Mouse (Mus musculus) frontal cortex, postnatal 36 days (tissue): ENCODE data around the gene Rps4x.

Experiments
- DNase-seq, 2 experiments: peaks; one replicate each; pipeline ENCODE4 v3.0.0; 2022; ENCODE audit warnings: low spot score in 2 of 2

The Rps4x gene

DNA sequence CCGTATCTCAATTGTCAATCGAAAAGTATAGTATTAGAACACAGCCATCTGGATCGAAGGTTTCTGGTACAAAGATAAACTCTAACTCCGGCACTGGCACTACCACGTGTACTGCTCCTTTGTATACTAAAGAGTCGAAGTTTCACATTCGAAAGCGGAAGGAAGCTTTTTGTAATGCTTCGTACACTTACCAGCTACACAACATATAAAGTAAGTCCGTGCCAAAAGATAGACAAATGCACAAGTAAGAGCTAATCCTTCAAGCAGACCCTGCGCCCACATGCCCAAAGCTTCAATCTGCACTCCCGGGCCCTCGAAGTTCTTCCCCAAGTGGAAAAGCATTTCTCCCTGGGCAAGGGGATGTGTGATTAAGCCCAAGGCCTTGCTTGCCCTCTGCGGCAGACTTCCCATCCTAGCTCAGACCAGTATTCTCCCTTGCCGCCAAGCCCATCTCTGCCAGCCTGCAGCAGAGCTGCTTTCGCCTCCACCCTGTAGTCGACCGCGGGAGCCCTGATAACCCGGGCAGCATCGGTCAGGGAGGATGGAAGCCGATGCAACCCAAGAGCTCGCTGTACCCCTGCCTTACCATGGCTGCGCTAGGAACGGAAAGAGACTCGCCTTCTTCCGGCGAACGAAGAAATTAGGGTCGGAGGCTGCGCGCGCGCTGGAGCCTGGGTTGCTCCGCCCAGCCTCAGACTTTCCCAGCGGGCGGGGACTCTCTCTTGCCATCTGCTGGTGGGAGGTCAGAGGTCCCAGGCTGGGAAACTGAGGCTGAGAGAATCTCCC is at the start of gene Rps4x:
TSS of gene Rps4x (minus strand) at position 683 of the 786 bp plus-strand sequence.
- peak; percentile 80 for DNase-seq

DNA sequence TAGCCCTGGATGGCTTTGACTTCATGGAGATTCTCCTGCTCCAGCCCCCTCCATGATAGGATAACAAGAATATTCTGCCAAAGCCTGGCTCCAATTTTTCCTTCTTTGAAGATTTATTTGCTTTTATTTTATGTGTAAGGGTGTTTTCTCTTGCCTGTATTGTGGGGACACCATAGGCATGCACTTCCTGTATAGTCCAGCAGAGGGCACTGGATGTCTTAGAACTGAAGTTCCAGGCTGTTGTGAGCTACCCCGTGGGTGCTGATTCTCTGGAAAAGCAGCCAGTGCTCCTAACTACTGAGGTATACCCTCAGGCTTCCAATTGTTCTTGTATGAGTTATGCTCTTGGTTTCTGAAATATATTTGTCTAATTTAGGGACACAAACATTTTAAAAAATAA is 29.9 kb upstream of the Rps4x start:
- peak; percentile 4 to 6 for DNase-seq

DNA sequence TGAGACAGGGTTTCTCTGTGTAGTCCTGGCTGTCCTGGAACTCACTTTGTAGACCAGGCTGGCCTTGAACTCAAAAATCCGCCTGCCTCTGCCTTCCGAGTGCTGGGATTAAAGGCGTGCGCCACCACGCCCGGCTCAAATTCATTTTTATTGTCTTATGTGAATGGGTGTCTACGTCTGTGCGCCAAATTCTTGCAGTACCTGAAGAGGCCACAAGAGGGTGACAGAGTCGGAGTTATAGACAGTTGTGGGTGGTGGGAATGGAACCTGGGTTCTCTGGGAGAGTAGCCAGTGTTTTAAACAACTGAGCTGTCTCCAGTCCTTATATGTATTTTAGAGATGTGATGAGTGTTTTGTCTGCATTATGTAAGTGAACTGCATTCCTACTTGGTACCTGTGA is 26.2 kb upstream of the Rps4x start:
- DNase-seq = peak in 1 of 2 experiments; percentile 1

DNA sequence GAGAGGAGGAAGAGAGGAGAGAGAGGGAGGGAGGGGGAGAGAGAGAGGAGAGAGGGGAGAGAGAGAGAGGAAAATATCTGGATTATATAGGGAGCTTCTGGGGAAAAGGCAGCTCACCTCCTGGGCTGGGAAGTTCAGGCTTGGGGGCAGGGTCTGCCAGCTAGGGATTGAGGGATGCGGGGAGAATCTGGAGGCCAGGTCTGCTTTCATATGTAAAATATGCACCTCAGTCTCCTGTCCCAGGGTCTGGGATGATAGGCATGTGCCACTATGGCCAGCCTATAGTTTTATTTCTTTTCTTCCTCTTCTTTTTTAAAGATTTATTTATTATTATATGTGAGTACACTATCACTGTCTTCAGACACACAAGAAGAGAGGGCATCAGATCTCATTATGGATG is 1.6 kb upstream of the Rps4x start:
- no peak for DNase-seq

DNA sequence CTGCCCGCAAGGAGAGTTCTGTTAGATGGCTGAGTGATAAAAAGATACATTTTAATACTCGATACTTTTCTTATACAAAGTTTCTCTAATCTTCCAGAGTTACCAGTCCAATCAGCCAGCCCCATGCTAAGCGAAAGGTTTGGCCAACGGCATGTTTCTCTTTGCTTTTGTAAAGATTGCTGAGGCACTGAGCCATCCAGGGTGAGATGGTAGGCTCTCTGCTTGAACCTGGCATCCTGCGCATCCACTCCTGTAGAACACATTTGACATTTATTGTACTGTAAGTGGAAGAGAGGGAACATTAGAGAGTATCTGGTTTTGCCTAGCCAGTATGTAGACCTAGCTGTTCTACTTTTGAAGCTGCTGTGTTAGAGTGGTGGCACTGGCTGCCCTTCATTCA is 387 bp upstream of the Rps4x start:
- DNase-seq = no peak

DNA sequence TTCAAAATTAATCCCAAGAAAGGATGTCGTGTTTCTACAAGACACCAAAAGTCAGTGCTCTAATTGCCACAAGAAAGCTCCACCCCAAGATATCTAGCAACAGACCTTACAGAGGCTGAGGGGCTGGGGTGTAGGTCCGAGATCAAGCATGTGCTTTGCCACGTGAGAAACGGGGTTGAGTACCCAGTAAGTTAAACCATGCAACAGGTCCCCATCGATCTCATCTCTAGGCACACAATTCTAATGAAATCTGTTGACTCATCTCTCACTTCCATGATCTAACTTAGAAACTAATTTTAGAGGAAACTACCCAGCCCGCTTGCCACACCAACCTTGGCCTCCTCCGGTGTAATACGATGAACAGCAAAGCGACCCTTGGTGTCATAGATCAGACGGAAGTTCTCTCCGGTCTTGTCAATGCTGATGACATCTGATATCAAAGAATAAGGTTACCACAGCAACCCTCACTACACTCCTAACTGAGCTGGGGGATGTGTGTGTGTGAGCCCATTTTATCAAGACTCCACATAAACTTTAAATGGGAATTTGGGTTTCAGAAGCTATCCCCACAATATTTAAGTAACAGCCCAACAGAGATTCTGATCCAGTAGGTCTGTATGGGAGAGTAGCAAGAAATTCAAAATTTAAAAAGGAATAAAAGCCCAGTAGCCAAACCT is 2.0 kb downstream of the Rps4x start:
- DNase-seq = no peak

DNA sequence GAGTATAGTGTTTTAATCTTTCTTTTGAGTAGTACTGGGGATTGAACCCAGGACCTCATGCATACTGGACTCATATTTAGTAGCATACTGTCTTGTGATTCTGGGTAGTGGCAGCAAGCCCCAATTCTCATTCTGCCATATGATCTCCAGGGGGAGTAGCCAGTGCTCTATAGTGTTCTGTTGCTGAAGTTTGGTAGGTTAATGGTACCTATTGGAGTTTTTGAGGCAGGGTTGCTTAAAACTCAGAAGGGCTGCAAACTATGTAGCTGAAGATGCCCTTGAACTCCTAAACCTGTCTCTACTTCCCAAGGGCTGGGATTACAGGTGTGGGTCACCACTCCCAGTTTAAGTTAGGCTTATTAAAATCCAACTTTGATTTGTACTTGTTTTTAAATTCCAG is 6.6 kb downstream of the Rps4x start:
- no peak for DNase-seq

DNA sequence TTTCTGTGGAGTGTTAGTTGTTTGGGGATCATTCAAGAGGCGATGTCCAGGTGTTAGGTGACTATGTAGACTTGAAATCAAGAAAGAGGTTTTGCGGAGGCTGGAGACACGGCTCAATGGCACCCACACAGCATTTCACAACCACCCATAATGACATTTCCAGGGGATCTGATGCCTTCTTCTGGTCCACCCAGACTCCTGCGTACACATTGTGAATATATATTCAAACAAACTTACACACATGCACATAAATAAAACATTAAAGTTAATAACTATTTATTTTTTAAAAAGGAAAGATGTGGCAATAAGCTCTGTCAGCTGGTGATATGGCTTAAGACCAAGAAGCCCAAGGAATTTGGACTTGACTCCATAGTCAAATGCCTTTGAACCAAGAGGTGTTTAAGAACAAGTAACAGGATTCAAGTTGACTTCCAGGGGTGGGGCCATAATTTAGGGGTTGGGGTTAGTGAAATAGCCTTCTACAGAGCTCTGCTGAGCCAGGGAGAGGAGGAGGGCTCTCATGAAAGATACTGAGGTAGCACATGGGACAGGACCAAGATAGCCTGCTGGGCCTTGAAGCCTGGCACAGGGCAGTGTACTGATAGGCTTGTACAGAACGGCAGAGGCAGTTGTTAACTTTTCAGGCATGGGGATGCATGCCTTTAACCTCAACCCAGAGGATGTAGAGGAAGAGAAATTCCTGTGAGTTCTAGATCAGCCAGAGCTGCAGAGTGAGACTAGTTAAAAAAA is 13.5 kb downstream of the Rps4x start:
- no peak for DNase-seq

DNA sequence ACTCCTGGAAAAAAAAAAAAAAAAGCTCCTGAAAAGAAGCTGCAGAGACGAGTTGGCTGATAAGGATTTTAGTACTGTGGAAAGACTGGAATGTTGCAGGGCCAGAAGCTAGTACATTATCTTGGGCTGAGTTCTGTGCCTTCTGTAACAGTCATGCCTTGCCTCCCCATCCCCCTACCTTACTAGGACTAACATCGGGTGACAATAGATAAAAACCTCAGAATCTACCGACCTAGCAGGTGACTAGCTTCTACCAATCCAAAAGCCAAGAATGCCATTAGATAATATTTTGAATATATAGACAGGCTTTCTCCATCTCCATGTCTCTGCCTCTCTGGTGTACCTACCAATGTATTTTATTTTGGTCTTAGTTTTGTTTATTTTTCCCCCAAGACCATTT is 18.3 kb downstream of the Rps4x start:
- DNase-seq = no peak

DNA sequence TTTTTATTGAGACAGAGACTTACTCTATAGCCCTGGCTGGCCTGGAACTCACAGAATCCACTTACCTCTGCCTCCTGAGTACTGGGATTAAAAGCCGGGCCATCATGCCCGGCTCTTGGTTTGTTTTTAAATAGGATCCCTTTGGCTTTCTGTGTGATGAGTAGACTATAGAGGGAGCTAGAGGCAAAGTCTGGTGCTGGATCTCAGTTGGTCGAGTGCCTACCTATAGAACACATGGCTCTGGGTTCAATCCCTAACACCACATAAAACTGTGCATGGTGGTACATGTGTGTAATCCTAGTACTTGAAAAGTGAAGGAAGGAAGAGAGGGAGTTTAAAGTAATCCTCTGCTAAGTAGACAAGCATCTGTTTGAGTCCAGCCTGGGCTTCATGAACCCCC is 19.1 kb downstream of the Rps4x start:
- DNase-seq = no peak

DNA sequence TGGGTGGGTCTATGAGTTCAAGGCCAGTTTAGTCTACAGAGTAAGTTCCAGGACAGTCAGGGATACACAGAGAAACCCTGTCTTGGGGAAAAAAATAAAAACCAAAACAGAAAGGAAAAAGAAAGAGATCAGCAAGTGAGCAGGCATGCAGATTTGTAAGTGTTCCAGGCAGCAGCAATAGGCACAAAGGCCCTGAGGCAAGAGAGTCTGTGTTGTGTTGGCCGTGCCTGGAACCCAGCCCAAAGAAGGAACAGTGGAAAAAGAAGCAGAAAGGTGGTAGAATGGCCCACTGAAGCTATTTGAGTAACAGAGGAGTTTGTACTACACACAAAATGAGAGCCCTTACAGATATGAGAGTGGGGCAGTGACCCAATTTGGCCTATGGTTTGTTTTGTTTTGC is 19.5 kb downstream of the Rps4x start:
- DNase-seq = no peak

DNA sequence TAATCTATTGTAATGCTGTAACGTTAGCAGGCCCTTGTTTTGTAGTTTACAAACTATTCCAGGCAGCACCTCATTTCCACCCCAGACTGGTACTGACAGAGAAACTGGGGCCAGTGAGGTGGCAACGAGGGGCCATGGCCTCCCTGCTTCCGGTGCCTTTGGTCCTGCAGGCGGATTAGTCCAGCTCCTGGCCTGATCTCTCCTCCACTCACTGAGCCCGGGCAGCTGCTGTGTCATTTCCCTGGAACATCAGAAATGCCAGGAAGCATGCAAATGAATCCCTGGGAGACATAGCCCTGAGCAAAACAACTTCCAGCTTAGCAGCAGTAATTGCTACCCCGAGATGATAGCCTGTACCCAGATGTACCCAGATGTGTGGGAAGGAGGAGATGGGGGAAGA is 22.2 kb downstream of the Rps4x start:
- DNase-seq = no peak

DNA sequence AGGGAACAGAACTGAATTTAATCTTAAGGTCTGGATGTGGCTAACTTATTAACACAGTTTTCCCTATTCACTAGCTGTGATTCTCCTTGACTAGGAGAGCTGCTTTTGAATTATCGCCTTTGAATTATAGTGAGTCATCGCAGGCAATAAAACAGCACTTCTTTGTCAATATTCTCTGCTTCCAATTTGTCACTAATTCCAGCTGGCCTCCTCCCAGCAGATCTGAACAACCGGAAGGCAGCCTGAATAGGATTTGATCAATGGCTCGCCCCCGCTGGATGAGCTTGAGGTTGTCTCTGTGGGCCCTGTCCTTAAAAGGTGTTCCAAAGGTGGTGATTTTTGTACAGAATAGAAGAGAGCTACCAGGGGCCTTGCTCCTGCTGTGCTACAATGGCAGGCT is 22.7 kb downstream of the Rps4x start:
- DNase-seq = peak in 1 of 2 experiments; percentile 10

DNA sequence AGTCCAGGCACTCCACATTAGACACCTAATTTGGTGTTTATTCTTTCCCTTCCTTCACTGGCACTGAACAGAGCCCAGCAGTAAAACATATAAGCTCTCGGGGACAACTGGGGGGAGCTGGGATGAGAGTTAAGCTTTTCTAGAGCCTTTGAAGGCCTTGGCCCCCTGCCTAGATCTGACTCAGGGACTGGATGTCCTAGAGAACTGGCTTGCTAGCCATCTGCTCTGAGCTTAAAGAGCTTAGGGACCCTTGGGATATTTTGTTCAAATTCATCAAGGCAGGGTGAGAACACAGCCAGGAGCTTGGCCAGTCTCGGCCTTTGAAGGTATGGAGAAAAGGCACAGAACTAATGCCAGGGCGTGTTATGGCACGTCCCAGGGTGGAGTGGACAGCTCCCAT is 25.7 kb downstream of the Rps4x start:
- DNase-seq = no peak

DNA sequence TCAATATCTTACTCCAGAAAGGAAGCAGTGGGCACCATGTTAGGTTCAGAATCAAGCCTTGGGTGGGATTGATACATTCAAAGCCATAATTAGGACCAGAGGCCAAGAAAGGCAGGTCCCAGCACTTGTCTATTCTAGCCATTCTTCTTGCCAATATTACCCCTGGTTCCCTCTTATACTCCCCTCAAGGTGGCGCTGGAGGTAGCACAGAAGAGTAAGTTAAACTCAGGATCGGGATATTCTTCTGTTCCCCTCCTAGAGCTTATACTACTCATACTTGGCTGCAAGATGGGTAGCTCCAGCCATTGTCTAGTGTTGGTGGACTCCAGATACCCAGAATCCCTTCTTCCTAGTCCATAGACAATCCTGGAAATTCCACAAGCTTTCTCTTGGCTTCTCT is 26.1 kb downstream of the Rps4x start:
- no peak for DNase-seq

DNA sequence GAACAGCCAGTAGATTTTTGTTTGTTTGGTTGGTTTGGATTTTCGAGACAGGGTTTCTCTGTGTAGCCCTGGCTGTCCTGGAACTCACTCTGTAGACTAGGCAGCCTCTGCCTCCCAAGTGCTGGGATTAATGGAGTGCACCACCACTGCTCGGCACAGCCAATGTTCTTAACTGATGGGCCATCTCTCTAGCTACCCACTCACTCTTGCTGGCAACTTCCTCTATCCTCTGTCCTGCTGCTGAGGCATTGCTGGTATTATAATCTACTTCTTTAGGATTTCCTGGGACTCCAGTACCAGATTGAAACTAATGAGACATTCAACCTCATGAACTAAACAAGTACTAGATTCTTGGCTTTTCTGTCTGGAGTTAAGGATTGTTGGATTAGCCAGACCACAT is 28.7 kb downstream of the Rps4x start:
- DNase-seq = no peak

DNA sequence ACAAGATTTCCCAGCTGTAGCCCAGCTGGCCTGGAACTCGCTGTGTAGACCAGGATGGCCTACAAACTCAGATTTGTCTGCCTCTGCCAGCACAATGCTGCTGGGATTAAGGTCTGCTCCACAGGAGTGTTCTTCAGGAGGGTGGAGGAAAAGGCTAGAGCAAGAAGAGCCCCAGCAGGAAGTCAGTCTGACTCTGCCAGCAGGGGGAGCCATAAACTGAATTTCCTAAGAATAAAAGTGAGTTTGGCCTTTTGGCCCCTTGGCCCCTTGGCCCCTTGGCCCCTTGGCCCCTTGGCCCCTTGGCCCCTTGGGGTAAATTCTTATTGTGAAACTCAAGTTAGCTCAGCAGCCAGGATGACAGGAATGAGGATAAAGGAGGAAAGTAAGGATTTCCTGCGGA is 29.4 kb downstream of the Rps4x start:
- DNase-seq = no peak

DNA sequence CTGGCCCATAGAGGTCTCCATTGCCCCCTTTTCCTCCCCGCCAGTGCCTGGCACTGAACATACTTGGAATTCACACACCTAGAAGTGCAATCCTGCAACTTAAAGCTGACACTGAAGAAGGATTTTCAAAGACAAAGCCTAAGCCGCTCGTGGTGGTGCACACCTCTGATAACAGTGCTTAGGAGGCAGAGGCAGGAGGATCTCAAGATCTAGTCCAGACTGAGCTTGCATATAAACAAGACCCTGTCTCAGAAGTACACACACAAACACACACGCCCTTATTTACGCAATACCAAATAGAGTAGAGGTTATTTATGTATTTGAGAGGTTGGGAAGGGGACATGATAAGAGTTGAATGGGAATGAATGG is 31.8 kb downstream of the Rps4x start:
- DNase-seq = no peak

DNA sequence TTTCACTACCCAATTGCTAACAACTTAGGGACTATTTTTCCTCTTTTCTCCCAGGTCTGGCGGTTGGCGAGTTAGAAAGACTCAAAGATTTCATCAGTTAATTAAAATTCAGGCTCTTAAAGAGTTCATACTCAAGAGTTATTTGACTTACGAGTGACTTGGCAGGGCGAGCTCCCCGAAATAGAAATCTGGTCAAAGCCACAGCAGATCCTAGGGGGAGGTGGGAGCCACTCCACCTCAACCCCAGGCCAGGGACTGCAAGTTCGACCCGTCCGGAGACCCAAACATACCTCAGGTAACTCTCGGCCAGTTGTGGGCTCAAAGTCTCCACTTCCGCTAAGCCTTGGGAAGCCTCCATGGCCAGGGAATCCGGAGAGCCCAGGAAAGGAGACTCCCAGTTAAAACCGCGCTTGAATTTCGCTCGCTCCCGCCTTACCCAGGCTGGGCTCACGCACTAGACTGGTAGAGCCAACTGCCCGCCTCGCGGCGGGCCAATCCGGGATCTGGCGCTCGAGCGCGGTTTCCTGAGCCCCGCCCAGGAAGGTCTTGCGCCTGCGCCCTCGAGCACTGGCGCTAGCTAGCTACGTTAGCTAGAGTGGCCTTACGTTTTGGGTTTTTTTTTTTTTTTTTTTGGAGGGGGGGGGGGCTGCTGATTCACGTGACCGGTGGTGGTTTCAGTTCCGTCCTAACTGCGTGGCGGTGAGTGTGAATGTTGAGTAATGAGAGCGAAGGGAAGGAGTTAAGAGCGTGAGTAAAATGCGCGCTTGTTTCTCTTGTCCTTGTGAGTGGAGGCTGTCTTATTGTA is 32.4 kb downstream of the Rps4x start, which contains the start of gene Ercc6l:
TSS of gene Ercc6l (minus strand) at position 474 of the 805 bp plus-strand sequence.
- peak; percentile 74 to 83 for DNase-seq

DNA sequence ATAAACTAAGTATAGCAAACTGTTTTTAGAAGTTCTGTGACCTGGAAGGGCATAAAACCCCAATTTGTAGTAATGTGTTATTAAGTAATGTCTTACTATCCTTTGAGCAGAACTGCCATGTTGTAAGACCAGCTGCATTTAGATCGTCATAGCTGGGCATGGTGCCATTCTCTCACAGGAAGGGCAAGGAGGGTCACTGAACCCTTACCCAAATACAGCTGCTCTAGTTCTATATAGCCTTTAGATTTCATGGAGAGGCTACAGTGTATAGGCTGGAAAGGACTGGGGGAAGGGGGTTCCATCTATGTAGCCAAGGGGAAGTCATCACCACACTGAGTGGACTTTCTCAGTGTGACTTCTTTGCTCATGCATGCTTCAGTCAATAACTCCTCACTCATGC is 48.0 kb downstream of the Rps4x start:
- DNase-seq = no peak
